Mouse (Mus musculus) megakaryocyte, embryonic 14.5 days (primary cell): ENCODE results near the gene Nap1l4.

ENCODE experiments used
- FLI1 ChIP-seq: IDR thresholded peaks from 2 replicates; pipeline ENCODE4 v1.6.1; 2012; ENCODE audit warnings: low read length, inconsistent platforms, mixed read lengths
- GATA1 ChIP-seq: IDR thresholded peaks from 3 replicates; pipeline ENCODE4 v1.6.1; 2012; ENCODE audit warnings: mixed read lengths, low read length, inconsistent platforms, borderline replicate concordance

DNA sequence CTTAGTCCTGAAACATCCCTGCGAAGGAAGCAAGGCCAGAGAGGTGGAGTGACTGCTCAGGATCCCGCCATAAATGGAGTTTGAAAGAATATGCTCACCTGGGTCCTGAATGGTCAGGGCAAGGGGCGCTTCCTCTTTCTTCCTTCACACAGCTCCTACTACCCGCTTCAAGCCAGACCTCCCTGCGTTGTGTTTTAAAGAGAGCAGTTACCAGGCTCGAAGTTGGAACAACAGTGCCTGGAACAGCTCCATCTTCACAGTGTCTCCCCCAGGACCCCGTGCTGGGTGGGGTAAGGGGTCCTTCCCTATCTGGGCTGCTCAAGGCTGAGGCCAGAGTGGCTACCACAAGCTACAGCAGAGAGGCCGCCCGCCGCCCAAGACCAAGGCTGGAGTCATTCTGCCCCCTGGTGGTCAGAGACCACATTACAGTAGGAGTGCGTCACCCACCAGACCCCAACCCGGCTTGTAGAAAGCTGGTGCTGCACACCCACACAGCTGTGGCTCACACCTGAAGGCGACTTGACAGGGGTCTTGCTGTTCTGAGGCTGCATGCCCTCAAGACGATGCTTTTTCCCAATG, 82.7 kb downstream of the Nap1l4 start:
- no peak for TF ChIP-seq GATA1
- TF ChIP-seq FLI1 = no peak
